Mouse (Mus musculus): ENCODE results near the gene Gm10324. TPM values are rescaled to one million over a fixed set of nuclear protein-coding genes. Genes with fewer than 3 reads are reported as not detected.
"Not testable (repeated sequence)": the region's sequence is repeated elsewhere in the genome, so short reads cannot be mapped to it uniquely, and the experiment has no call there.

The Gm10324 gene
- total RNA-seq (2021), result not detected in 2 replicates
- long read RNA-seq, result 0 reads

DNA sequence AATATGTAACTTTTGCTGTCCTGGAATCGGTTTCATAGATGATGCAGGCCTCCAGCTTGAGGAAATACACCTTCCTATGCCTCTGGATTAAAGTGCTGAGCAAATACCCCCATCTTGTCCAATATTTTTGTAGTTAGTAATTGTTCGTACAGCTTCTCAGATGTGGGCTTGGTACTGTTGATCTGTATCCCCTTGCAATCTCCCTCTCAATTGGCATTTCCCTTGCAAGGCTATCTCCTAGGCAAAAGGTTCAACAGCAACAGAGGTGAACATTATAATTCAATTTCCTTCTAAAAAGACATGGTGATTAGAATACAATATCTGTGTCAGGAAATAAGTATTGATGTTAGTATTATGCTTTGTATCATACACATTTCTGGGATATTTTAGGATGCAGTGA lies at the start of gene Gm10324:
TSS of gene Gm10324 (plus strand) at position 301 of the 400 bp plus-strand sequence.
- DNase-seq, result not testable (repeated sequence)

Other genes starting within 250 kb of the Gm10324 start
- gene Gm10772, start 108.0 kb downstream of the Gm10324 start, total RNA-seq (2021), result not detected in 2 replicates

All from adrenal gland, postnatal 25 days (tissue).